Mouse (Mus musculus) left cerebral cortex, adult 9 months (tissue): ENCODE measurements around the gene Xkr7.

ENCODE experiments used
- DNase-seq, 2 experiments: peaks; one replicate each; pipeline ENCODE4 v3.0.0; 2022; ENCODE audit warnings: low spot score in 2 of 2

Xkr7 gene

DNA sequence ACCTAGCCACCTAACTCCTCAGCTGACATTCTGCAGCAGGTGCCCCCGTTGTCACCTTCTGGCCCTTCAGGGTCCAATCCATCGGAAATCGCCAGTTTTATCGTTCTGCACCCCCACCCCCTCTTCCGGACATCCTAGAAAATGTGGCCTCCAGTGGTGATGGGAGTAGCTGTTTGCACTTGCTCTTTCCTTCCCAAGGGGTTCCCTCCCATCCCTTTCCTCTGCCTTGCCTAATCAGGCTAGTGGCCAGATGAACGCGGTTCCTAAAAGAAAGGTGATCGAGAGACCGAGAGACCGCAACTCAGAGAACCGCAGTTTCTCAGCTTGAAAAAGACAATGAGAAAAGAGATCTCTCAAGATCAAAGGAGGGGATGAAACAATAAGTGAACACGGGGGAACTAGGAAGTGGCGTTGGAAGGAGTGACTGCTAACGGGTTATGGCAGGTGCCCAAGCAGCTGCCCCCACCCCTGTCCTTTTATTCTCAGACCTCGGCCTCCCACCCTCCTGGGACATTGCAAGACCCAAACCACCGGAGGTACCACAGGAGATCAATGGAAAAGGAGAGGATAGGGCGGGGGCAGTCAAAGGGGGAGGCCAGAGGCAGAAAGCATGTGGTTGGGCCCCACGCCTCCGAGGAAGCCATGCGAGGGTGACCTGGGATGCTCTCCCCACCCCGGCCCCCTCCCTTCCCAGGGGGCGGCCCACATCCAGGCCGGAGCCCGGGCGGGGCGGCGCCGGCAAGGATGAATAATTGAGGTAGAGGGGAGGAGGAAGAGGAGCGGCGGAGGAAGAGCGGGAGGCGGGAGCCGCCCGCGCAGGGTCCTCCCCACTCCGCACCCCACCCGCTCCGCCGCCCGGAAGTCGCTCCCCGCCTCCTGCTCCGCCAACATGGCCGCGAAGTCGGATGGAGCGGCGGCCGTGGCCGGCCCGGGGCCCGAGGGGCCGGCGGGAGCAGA, at the start of gene Xkr7:
Gene Xkr7 (plus strand): TSS at position 727 of the 957 bp plus-strand sequence.
- no peak for DNase-seq

GRCm38 (mm10) chr2:152985582-152985981, 46.1 kb upstream of the Xkr7 start:
- DNase-seq, result peak in 1 of 2 experiments; percentile 52

DNA sequence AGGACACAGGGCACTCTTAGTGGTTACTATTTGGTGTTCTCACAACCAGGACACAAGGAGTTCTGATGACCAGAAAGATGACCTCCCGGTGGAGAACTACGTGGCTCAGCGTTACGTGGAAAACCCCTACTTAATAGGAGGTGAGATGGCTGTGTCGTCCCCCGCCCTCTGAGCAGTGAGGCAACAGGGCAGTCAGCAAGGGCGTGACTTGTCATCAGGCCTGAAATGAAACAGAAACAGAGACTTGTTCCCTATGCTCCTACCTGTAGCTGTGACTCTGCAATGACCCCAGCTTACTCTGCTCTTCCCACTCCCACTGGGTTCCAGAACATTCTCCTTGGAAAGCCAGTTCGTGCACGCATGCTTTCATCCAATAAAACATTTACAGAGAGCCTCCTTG, 40.1 kb upstream of the Xkr7 start:
- no peak for DNase-seq

GRCm38 (mm10) chr2:152997046-152997445, 34.6 kb upstream of the Xkr7 start:
- DNase-seq, result no peak

DNA sequence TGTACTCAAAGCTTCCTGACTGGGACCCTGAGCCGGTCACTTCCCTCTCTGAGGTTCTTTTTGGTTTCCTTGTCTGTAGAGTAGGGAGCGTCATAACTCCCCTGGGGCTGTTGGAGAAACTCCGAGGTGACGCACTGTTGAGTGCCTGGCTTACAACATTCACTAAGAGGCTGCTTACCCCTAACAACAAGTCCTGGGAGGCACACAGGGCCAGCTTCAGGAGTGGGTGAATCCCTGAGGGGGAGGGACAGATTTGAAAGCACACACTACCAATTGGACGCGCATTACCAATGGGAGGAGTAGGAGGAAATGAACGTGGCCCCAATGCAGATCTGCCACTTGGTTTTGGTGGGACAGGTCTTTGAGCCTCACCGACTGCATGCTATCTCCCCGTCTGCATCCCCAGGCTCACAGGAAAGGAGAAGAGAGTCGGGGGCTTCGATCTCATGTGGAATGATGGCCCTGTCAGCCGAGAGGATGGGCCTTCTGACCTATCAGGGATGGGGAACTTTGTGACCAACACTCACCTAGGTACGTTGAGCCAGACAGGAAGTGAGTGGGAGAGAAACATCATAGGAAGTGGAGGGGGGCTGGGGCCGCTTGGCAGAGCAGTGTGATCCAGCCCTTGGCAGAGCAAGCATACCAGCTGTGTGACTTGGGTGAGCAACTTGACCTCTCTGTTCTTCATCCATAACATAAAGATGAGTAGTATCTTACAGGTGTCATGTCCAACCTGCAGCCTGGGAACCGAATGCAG, 29.0 kb upstream of the Xkr7 start:
- DNase-seq, result no peak

GRCm38 (mm10) chr2:153003681-153004338, 27.8 kb upstream of the Xkr7 start:
- no peak for DNase-seq

- no peak for DNase-seq
Measured at GRCm38 (mm10) chr2:153005981-153006380, 25.7 kb upstream of the Xkr7 start.

- DNase-seq, result no peak
Measured at GRCm38 (mm10) chr2:153009192-153009973, 22.3 kb upstream of the Xkr7 start.

GRCm38 (mm10) chr2:153013724-153014515, 17.7 kb upstream of the Xkr7 start:
- peak in 1 of 2 experiments; percentile 47 for DNase-seq

- DNase-seq, result peak; percentile 74 to 95
Measured at GRCm38 (mm10) chr2:153014758-153015593, 16.7 kb upstream of the Xkr7 start, which contains the start of gene Pdrg1. Pdrg1 (minus strand) TSS chr2:153015427.

- DNase-seq, result no peak
Measured at GRCm38 (mm10) chr2:153015804-153016203, 15.8 kb upstream of the Xkr7 start.

- DNase-seq, result no peak
Measured at GRCm38 (mm10) chr2:153016786-153017185, 14.9 kb upstream of the Xkr7 start.

GRCm38 (mm10) chr2:153019355-153019754, 12.3 kb upstream of the Xkr7 start:
- no peak for DNase-seq

DNA sequence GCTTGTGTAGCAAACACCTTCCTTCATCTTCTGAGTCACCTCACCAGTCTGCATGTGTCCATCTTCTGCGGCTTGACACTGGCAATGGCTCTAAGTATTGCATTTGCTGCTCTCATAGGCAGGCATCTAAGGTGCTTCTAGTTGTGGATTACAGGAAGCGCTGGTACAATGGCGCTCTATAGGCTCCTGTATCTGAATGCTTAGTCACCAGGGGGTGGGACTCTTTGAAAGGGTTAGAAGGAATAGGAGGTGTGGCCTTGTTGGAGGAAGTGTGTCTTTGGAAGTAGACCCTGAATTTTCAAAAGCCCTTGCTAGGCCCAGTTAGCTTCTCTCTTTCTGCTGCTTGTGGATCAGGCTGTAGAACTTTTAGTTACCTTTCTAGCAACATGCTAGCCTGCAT, 10.5 kb upstream of the Xkr7 start:
- no peak for DNase-seq

DNA sequence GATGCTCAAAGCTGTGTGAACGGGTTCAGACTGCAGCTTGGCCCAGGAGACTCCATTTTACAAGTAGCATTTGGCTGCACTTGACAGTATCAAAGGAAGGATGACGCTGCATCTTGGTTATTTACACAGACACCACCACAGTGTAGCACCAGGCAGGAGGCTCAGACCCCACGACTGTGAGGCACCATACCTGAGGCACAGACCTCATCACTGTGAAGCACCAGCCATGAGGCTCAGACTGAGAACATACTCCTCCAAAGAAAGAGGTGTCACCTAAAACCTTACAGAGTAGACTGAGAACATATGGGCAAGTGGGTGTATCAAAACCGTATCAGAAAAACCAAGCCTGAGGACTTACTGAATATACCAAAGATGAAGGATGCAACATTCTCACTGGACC, 8.8 kb upstream of the Xkr7 start:
- DNase-seq, result peak in 1 of 2 experiments; percentile 47

DNA sequence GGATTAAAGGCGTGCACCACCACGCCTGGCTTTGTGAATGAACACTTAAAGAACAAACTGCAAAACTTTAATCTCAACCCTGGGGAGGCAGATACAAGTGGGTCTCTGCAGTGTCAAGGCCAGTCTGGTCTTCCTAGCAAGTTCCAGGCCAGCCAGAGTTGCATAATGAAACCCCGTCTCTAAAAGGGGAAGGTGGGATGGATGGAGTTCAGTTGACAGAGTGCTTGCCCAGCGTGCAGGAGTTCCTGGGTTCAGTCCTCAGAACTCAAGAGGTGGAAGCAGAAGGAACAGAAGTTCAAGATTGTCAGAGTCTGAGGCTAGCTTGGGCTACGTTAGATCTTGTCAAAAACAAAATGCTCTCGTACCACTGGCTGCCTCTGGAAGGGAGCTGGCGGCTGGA, 5.6 kb upstream of the Xkr7 start:
- no peak for DNase-seq

DNA sequence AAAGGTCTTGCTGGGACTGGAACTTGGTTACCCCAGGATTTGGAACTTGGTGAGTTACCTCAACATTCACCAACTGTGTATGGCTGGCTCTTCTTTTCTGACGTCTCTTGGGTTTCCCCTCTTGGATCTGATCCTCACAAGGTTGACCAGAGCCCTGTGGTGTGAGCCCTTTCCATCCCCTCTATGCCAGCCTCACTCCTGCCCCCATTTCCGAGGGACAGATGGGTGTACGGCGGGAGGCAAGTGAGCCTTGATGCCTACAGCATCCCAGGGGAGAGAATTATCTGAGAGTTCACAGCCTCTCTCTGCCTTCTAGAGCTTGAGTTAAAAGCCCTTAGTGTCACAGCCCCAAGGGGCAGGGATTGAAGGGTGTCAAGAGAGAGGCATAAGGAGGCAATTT, 4.2 kb upstream of the Xkr7 start:
- DNase-seq, result no peak

DNA sequence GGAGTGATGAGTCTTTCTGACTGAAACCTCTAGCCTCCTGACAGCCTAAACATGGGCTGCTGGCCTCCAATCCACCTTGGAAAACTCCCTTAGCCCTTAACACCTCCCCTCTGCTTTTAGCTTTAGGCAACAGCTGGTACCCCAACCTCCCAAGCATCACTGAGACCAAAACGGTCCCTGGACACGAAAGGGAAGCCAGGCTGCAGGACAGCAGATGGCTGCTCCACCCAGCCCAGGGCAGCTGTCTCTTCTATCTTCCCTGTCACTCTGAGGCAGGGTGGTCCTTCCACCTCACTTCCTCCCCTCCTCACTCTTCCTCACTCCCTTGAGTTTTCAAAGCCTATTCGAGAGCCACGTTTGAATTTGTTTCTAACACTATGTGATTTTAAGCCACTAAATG, 1.2 kb upstream of the Xkr7 start:
- no peak for DNase-seq

GRCm38 (mm10) chr2:153032083-153032842, 611 bp downstream of the Xkr7 start:
- no peak for DNase-seq
